Comparison of ENCODE assay signal across 8 mouse cellular contexts in genomic region chr12:84176126-84176769, GRCm38 (mm10). TPM values are rescaled to one million over a fixed set of nuclear protein-coding genes. Genes with fewer than 3 reads are reported as not detected.
DNase-seq lines count a peak whose midpoint lies in the region; ATAC-seq and TF ChIP-seq lines count a peak whose summit lies in the region.

No protein-coding gene starts in this region.

- peak overlapping the region; percentile 86 for H3K27ac ChIP-seq in heart, postnatal 0 days (ENCODE audit: low read depth)
- peak overlapping the region; percentile 97 for H3K27ac ChIP-seq in liver, embryonic 11.5 days (ENCODE audit: low read depth, low read length)

- 13% methylated on average over 13 of the region's 13 CpGs for WGBS in heart, postnatal 0 days
- 6% methylated on average over 13 of the region's 13 CpGs for WGBS in liver, embryonic 11.5 days

- peaks cover 70% of the 10 kb centered on the region for H3K4me1 ChIP-seq in heart, postnatal 0 days (ENCODE audit: control insufficient read depth, insufficient read depth)
- H3K4me1 ChIP-seq in liver, embryonic 11.5 days (replicated peaks; ENCODE audit: control insufficient read depth, insufficient read depth, low read length): peaks cover 75% of the 10 kb centered on the region

- peak overlapping the region; percentile 63 for H3K4me2 ChIP-seq in heart, postnatal 0 days (ENCODE audit: low read depth, low read length)
- H3K4me2 ChIP-seq in liver, embryonic 11.5 days: peak overlapping the region; percentile 79

- peaks cover 26% of the 10 kb centered on the region for H3K36me3 ChIP-seq in heart, postnatal 0 days (replicated peaks; ENCODE audit: control insufficient read depth, insufficient read depth, low read length)
- peaks cover 24% of the 10 kb centered on the region for H3K36me3 ChIP-seq in liver, embryonic 11.5 days (ENCODE audit: control insufficient read depth, insufficient read depth, low read length)

- no peaks in the 10 kb centered on the region for H3K27me3 ChIP-seq in heart, postnatal 0 days (ENCODE audit: control insufficient read depth, insufficient read depth, low read length)
- no peaks in the 10 kb centered on the region for H3K27me3 ChIP-seq in liver, embryonic 11.5 days (replicated peaks; ENCODE audit: control insufficient read depth, insufficient read depth, low read length)

- TF ChIP-seq CTCF in heart, postnatal 0 days (IDR thresholded peaks at IDR 0.05; ENCODE audit: low read depth): no peak

- peak; percentile 69 for DNase-seq in cerebellum, adult 9-11 months
- no peak for DNase-seq in cerebellum, postnatal 25 days
- DNase-seq in 3T3-L1 (ENCODE audit: low read depth, low spot score): peak; percentile 72
- peak; percentile 37 for DNase-seq in c-Kit-positive CD71-positive TER-119-negative erythroid progenitor cells, embryonic 14.5 days (ENCODE audit: low read depth)
- DNase-seq in heart, postnatal 0 days (ENCODE audit: low spot score): no peak
- DNase-seq in liver, embryonic 11.5 days (ENCODE audit: low spot score): no peak
- peak; percentile 61 for DNase-seq in retina, embryonic 14.5 days (ENCODE audit: low spot score)
- no peak for DNase-seq in ovary, postnatal 36 days (ENCODE audit: low spot score)

- peak; percentile 8; the same call in 1 of the 2 replicates for ATAC-seq in heart, postnatal 0 days (ENCODE audit: insufficient read depth, low read depth)
- ATAC-seq in liver, embryonic 11.5 days (replicated peaks; ENCODE audit: low FRiP score): peak; percentile 46

- TF ChIP-seq EP300 in heart, postnatal 0 days (IDR thresholded peaks at IDR 0.05; ENCODE audit: low read depth): no peak

- H3K9me3 ChIP-seq in heart, postnatal 0 days (replicated peaks; ENCODE audit: control insufficient read depth, low read length): no peaks in the 10 kb centered on the region
- H3K9me3 ChIP-seq in liver, embryonic 11.5 days (ENCODE audit: control insufficient read depth, low read length): no peaks in the 10 kb centered on the region

- peak overlapping the region; percentile 46 for H3K9ac ChIP-seq in heart, postnatal 0 days (replicated peaks; ENCODE audit: low read depth, low read length)
- H3K9ac ChIP-seq in liver, embryonic 11.5 days (ENCODE audit: low read depth, low read length): peak overlapping the region; percentile 76

- peak overlapping the region; percentile 45 for H3K4me3 ChIP-seq in heart, postnatal 0 days (ENCODE audit: low read depth, low read length)
- peak overlapping the region; percentile 43 for H3K4me3 ChIP-seq in liver, embryonic 11.5 days (ENCODE audit: low read depth, low read length)

RNA-seq across cellular contexts. Expression of gene Pnma1, which starts 28.0 kb away (rescaled TPM):
- 1.5 TPM in 1 of 2 replicates, not detected in the other for total RNA-seq in heart, postnatal 0 days (2014; rRNA removed; ENCODE audit: low replicate concordance)
- 0.31 and 0.45 TPM in 2 replicates for polyA plus RNA-seq in heart, postnatal 0 days (2015; fragmentation: Nextera tagmentation; extraction: Ambion mirVana)
- polyA plus RNA-seq in liver, embryonic 11.5 days (2014; fragmentation: Nextera tagmentation; extraction: Ambion mirVana): 0.27 and 0.53 TPM in 2 replicates

RNA-seq across cellular contexts. Expression of gene Elmsan1, which starts 42.4 kb away (rescaled TPM):
- 13.5 and 14.5 TPM in 2 replicates for total RNA-seq in heart, postnatal 0 days (2014; rRNA removed; ENCODE audit: low replicate concordance)
- 3.5 and 3.6 TPM in 2 replicates for polyA plus RNA-seq in heart, postnatal 0 days (2015; fragmentation: Nextera tagmentation; extraction: Ambion mirVana)
- polyA plus RNA-seq in liver, embryonic 11.5 days (2014; fragmentation: Nextera tagmentation; extraction: Ambion mirVana): 12.6 and 13.4 TPM in 2 replicates

Comparison
In these comparisons a context has a peak if more than half of its experiments do, and no peak if none do; other contexts are left out.
1. DNase-seq: peak in cerebellum, adult 9-11 months (single experiment), 3T3-L1 (single experiment), c-Kit-positive CD71-positive TER-119-negative erythroid progenitor cells, embryonic 14.5 days (single experiment) and retina, embryonic 14.5 days (single experiment); none in cerebellum, postnatal 25 days (0 of 2), heart, postnatal 0 days (single experiment), liver, embryonic 11.5 days (single experiment) and ovary, postnatal 36 days (single experiment).